Mouse (Mus musculus) gastrocnemius, postnatal 10 days (tissue): ENCODE measurements around the gene Zfp820. TPM values are rescaled to one million over a fixed set of nuclear protein-coding genes. Genes with fewer than 3 reads are reported as not detected.
"Not testable (repeated sequence)": the region's sequence is repeated elsewhere in the genome, so short reads cannot be mapped to it uniquely, and the experiment has no call there.

Experiments
- DNase-seq: peaks from one replicate; pipeline ENCODE4 v3.0.0; 2021; ENCODE audit warnings: mixed read lengths
- long read RNA-seq, 2 experiments: library from polyadenylated mRNA; stranded (forward); transcript quantifications; one replicate each; pipeline ENCODE4 v2.0.0; 2021
- total RNA-seq, 2 experiments: library from RNA; stranded (reverse); gene quantifications; 2 replicates each; pipeline ENCODE4 v1.2.3; 2021

Zfp820 gene
- total RNA-seq = 1 to 10 TPM; 1.8 to 1.9 TPM
- long read RNA-seq, experiment 1, partial matches to known transcripts = 0 of 4 reads
- long read RNA-seq, experiment 1, other reads (novel, unspliced or antisense) = 1 of 4 reads
- long read RNA-seq, experiment 2 = 0 reads

GRCm38 (mm10) chr17:21845545-21846321, at the start of gene Zfp820:
Gene Zfp820 (minus strand): TSS chr17:21845772.
- peak; percentile 35 for DNase-seq

GRCm38 (mm10) chr17:21871256-21871655, 25.7 kb upstream of the Zfp820 start:
- DNase-seq = no peak

GRCm38 (mm10) chr17:21846322-21846582, 680 bp upstream of the Zfp820 start:
- DNase-seq = not testable (repeated sequence)

GRCm38 (mm10) chr17:21838510-21838909, 7.1 kb downstream of the Zfp820 start:
- DNase-seq = no peak

- DNase-seq = peak; percentile 7
These were observed 44.2 kb downstream of the Zfp820 start for GRCm38 (mm10) chr17:21801373-21801772.

GRCm38 (mm10) chr17:21792256-21792655, 53.3 kb downstream of the Zfp820 start:
- no peak for DNase-seq

- DNase-seq = no peak
These were observed 75.2 kb downstream of the Zfp820 start for GRCm38 (mm10) chr17:21770336-21770735.

Other genes starting within 250 kb of the Zfp820 start
- 1 to 10 TPM; 2.0 to 3.3 TPM for gene Zfp983, start 195.1 kb downstream of the Zfp820 start, total RNA-seq
- 1 to 10 TPM in 1 of 2 experiments, not detected in 1; 2.1 TPM for gene Gm10226, start 153.9 kb downstream of the Zfp820 start, total RNA-seq
- 1 to 10 TPM; 1.9 to 3.5 TPM for gene Zfp760, start 138.0 kb downstream of the Zfp820 start, total RNA-seq
- 1 to 10 TPM; 5.9 to 7.5 TPM for gene Zfp229, start 115.0 kb downstream of the Zfp820 start, total RNA-seq
- gene Zfp995, start 64.2 kb upstream of the Zfp820 start, total RNA-seq = 1 to 10 TPM; 1.5 to 1.6 TPM
- 1 to 10 TPM; 4.8 to 7.1 TPM for gene Zfp942, start 116.7 kb upstream of the Zfp820 start, total RNA-seq
- gene Zfp943, start 116.8 kb upstream of the Zfp820 start, total RNA-seq = 10 to 100 TPM; 13.6 to 14.1 TPM